Mouse (Mus musculus) CH12.LX (cell line): ENCODE data around the gene Ccdc28b. TPM values are rescaled to one million over a fixed set of nuclear protein-coding genes. Genes with fewer than 3 reads are reported as not detected.

ENCODE experiments used
- DNase-seq: peaks from one replicate; pipeline ENCODE4 v3.0.0-alpha.2; 2013; ENCODE audit errors: extremely low read depth
- H3K27ac ChIP-seq: 2 replicates; pipeline ENCODE4 v1.5.1; 2012; ENCODE audit warnings: low read depth, mild to moderate bottlenecking, control low read depth, moderate library complexity; ENCODE audit not compliant: insufficient read depth
- H3K27me3 ChIP-seq: replicated peaks from 2 replicates; pipeline ENCODE3; 2012; ENCODE audit warnings: inconsistent platforms
- H3K36me3 ChIP-seq, 2 experiments: replicated peaks in 1 of 2; 2 replicates each; pipeline versions ENCODE3 to v1.6.1; 2012; ENCODE audit warnings: inconsistent platforms in 1 of 2, low read length in 1 of 2, mild to moderate bottlenecking in 1 of 2, mixed read lengths in 1 of 2, moderate library complexity in 1 of 2; ENCODE audit not compliant: control insufficient read depth in 1 of 2, insufficient read depth in 1 of 2
- H3K4me1 ChIP-seq, 2 experiments: 2 replicates each; pipeline ENCODE4 v1.6.1; 2012; ENCODE audit warnings: inconsistent platforms in 1 of 2, moderate library complexity in 1 of 2; ENCODE audit not compliant: insufficient read depth in 2 of 2, control insufficient read depth in 1 of 2
- H3K4me2 ChIP-seq: 2 replicates; pipeline ENCODE4 v1.6.1; 2012; ENCODE audit warnings: low read depth, mild to moderate bottlenecking, control low read depth; ENCODE audit not compliant: poor library complexity, insufficient read depth, severe bottlenecking
- H3K4me3 ChIP-seq, 3 experiments: fragments of 150-350 bp in 1 of 3; sonication (generic) in 1 of 3; replicated peaks in 1 of 3; 2 replicates each; pipeline versions ENCODE3 to v1.5.1; 2011 to 2012; ENCODE audit warnings: low read depth in 2 of 3, low read length in 2 of 3, mild to moderate bottlenecking in 2 of 3, moderate library complexity in 2 of 3, control low read depth in 1 of 3, improper control_type of control experiment in 1 of 3, inconsistent platforms in 1 of 3, mixed read lengths in 1 of 3; ENCODE audit not compliant: poor library complexity in 1 of 3
- H3K79me2 ChIP-seq: replicated peaks from 2 replicates; pipeline ENCODE4 v1.6.1; 2012; ENCODE audit warnings: mild to moderate bottlenecking, moderate library complexity; ENCODE audit not compliant: control insufficient read depth, poor library complexity, insufficient read depth, severe bottlenecking; ENCODE audit errors: extremely low read depth
- H3K9ac ChIP-seq: 2 replicates; pipeline ENCODE4 v1.6.1; 2012; ENCODE audit warnings: low read depth, mild to moderate bottlenecking, control low read depth, moderate library complexity; ENCODE audit not compliant: insufficient read depth
- H3K9me3 ChIP-seq: replicated peaks from 2 replicates; pipeline ENCODE3; 2012; ENCODE audit warnings: low read length, inconsistent platforms, mixed read lengths
- BHLHE40 ChIP-seq: IDR thresholded peaks from 2 replicates; pipeline ENCODE4 v1.6.1; 2011; ENCODE audit warnings: mild to moderate bottlenecking, low read depth, low read length, improper control_type of control experiment
- CHD2 ChIP-seq: IDR thresholded peaks from 2 replicates; pipeline ENCODE4 v1.6.1; 2011; ENCODE audit warnings: low read length, improper control_type of control experiment
- CTCF ChIP-seq, 2 experiments: IDR thresholded peaks in 1 of 2; conservative IDR thresholded peaks in 1 of 2; 2 replicates each; pipeline ENCODE4 v1.5.1; 2011 to 2012; ENCODE audit warnings: low read depth in 2 of 2, low read length in 2 of 2, improper control_type of control experiment in 1 of 2, inconsistent platforms in 1 of 2, mild to moderate bottlenecking in 1 of 2, moderate library complexity in 1 of 2
- ELF1 ChIP-seq: IDR thresholded peaks from 2 replicates; pipeline ENCODE4 v1.6.1; 2014; ENCODE audit warnings: low read depth, mild to moderate bottlenecking, inconsistent platforms, low read length, improper control_type of control experiment
- EP300 ChIP-seq: IDR thresholded peaks from 2 replicates; pipeline ENCODE4 v1.6.1; 2011; ENCODE audit warnings: low read length, improper control_type of control experiment
- ETS1 ChIP-seq: conservative IDR thresholded peaks from 2 replicates; pipeline ENCODE4 v1.6.1; 2012; ENCODE audit warnings: low read depth, mild to moderate bottlenecking, inconsistent platforms, low read length, improper control_type of control experiment, moderate library complexity
- HCFC1 ChIP-seq: IDR thresholded peaks from 2 replicates; pipeline ENCODE4 v1.6.1; 2012; ENCODE audit warnings: low read depth, mild to moderate bottlenecking, inconsistent platforms, low read length, improper control_type of control experiment
- IRF4 ChIP-seq: IDR thresholded peaks from 2 replicates; pipeline ENCODE4 v1.6.1; 2014; ENCODE audit warnings: low read depth, mild to moderate bottlenecking, inconsistent platforms, low read length, improper control_type of control experiment
- JUN ChIP-seq: IDR thresholded peaks from 2 replicates; pipeline ENCODE4 v1.6.1; 2011; ENCODE audit warnings: low read depth, mild to moderate bottlenecking, low read length, improper control_type of control experiment, moderate library complexity; ENCODE audit not compliant: insufficient read depth
- JUND ChIP-seq: conservative IDR thresholded peaks from 2 replicates; pipeline ENCODE4 v1.6.1; 2011; ENCODE audit warnings: low read depth, low read length, improper control_type of control experiment
- KAT2A ChIP-seq: IDR thresholded peaks from 2 replicates; pipeline ENCODE4 v1.6.1; 2012; ENCODE audit warnings: low read length, improper control_type of control experiment, inconsistent platforms; ENCODE audit not compliant: insufficient replicate concordance
- MAX ChIP-seq: IDR thresholded peaks from 2 replicates; pipeline ENCODE4 v1.6.1; 2011; ENCODE audit warnings: low read length, improper control_type of control experiment
- MAZ ChIP-seq: IDR thresholded peaks from 2 replicates; pipeline ENCODE4 v1.6.1; 2012; ENCODE audit warnings: low read depth, mild to moderate bottlenecking, inconsistent platforms, low read length, improper control_type of control experiment, moderate library complexity
- MEF2A ChIP-seq: IDR thresholded peaks from 2 replicates; pipeline ENCODE4 v1.6.1; 2014; ENCODE audit warnings: low read depth, mild to moderate bottlenecking, inconsistent platforms, low read length, improper control_type of control experiment, borderline replicate concordance
- MXI1 ChIP-seq: IDR thresholded peaks from 2 replicates; pipeline ENCODE4 v1.6.1; 2011; ENCODE audit warnings: mild to moderate bottlenecking, low read depth, low read length, improper control_type of control experiment
- MYC ChIP-seq: IDR thresholded peaks from 2 replicates; pipeline ENCODE4 v1.6.1; 2011; ENCODE audit warnings: low read depth, mild to moderate bottlenecking, improper control_type of control experiment, low read length
- NELFE ChIP-seq: IDR thresholded peaks from 2 replicates; pipeline ENCODE4 v1.6.1; 2011; ENCODE audit warnings: low read depth, low read length, improper control_type of control experiment
- NRF1 ChIP-seq: IDR thresholded peaks from 2 replicates; pipeline ENCODE4 v1.6.1; 2014; ENCODE audit warnings: low read depth, mild to moderate bottlenecking, inconsistent platforms, low read length, improper control_type of control experiment, moderate library complexity
- POLR2A ChIP-seq: IDR thresholded peaks from 2 replicates; pipeline ENCODE4 v1.6.1; 2011; ENCODE audit warnings: low read depth, mild to moderate bottlenecking, improper control_type of control experiment, low read length
- POLR2AphosphoS2 ChIP-seq: IDR thresholded peaks from 2 replicates; pipeline ENCODE4 v1.6.1; 2011; ENCODE audit warnings: low read depth, low read length, improper control_type of control experiment
- RCOR1 ChIP-seq: conservative IDR thresholded peaks from 2 replicates; pipeline ENCODE4 v1.6.1; 2012; ENCODE audit warnings: low read depth, mild to moderate bottlenecking, inconsistent platforms, low read length, improper control_type of control experiment
- SIN3A ChIP-seq: IDR thresholded peaks from 2 replicates; pipeline ENCODE4 v1.6.1; 2012; ENCODE audit warnings: low read length, improper control_type of control experiment, inconsistent platforms
- SMC3 ChIP-seq: IDR thresholded peaks from 2 replicates; pipeline ENCODE4 v1.6.1; 2011; ENCODE audit warnings: low read depth, low read length, improper control_type of control experiment
- TBP ChIP-seq: conservative IDR thresholded peaks from 2 replicates; pipeline ENCODE4 v1.6.1; 2011; ENCODE audit warnings: low read depth, low read length, improper control_type of control experiment
- TCF12 ChIP-seq: IDR thresholded peaks from 2 replicates; pipeline ENCODE4 v1.6.1; 2014; ENCODE audit warnings: low read depth, mild to moderate bottlenecking, inconsistent platforms, low read length, improper control_type of control experiment
- UBTF ChIP-seq: IDR thresholded peaks from 2 replicates; pipeline ENCODE4 v1.6.1; 2012; ENCODE audit warnings: low read depth, mild to moderate bottlenecking, inconsistent platforms, low read length, improper control_type of control experiment, moderate library complexity
- USF1 ChIP-seq: IDR thresholded peaks from 2 replicates; pipeline ENCODE4 v1.6.1; 2014; ENCODE audit warnings: low read depth, mild to moderate bottlenecking, inconsistent platforms, low read length, improper control_type of control experiment
- ZC3H11A ChIP-seq: IDR thresholded peaks from 2 replicates; pipeline ENCODE4 v1.6.1; 2012; ENCODE audit warnings: low read depth, mild to moderate bottlenecking, inconsistent platforms, low read length, improper control_type of control experiment
- ZKSCAN1 ChIP-seq: IDR thresholded peaks from 2 replicates; pipeline ENCODE4 v1.6.1; 2012; ENCODE audit warnings: low read depth, inconsistent platforms, low read length, improper control_type of control experiment, borderline replicate concordance
- ZMIZ1 ChIP-seq: IDR thresholded peaks from 2 replicates; pipeline ENCODE4 v1.6.1; 2012; ENCODE audit warnings: low read depth, mild to moderate bottlenecking, inconsistent platforms, low read length, improper control_type of control experiment
- ZNF384 ChIP-seq: IDR thresholded peaks from 2 replicates; pipeline ENCODE4 v1.6.1; 2012; ENCODE audit warnings: low read depth, low read length, improper control_type of control experiment, inconsistent platforms
- dilution Hi-C: fragments of 300-500 bp; cut with MboI; formaldehyde crosslinking; loops from 2 replicates; pipeline ENCODE4 v1.14.3; 2020; ENCODE audit warnings: low sequenced_read_pairs; ENCODE audit not compliant: extremely low pct_unique_long_range_greater_than_20kb, extremely low pct_ligation_motif_present
- in situ Hi-C: fragments of 300-500 bp; cut with MboI; formaldehyde crosslinking; loops from 3 replicates; pipeline ENCODE4 v1.14.3; 2019; ENCODE audit warnings: low sequenced_read_pairs, low pct_ligation_motif_present, low pct_unique_long_range_greater_than_20kb, mixed read lengths
- polyA plus RNA-seq: library from polyadenylated mRNA; unstranded; fragments of >175 nt; gene quantifications from 2 replicates; pipeline ENCODE4 v1.2.1, GENCODE M21; 2012; ENCODE audit warnings: low read depth; ENCODE audit not compliant: insufficient read length
- total RNA-seq, 2 experiments: library from RNA; depleted of rRNA; stranded (reverse); fragments of 300-350 nt in 1 of 2; fragments of >200 nt in 1 of 2; gene quantifications; 2 replicates each; pipeline ENCODE4 v1.2.3; 2012 to 2014

Gene Ccdc28b
- total and polyA plus RNA-seq, 3 experiments: 24.0 to 28.0 (median 27.3) TPM

DNA sequence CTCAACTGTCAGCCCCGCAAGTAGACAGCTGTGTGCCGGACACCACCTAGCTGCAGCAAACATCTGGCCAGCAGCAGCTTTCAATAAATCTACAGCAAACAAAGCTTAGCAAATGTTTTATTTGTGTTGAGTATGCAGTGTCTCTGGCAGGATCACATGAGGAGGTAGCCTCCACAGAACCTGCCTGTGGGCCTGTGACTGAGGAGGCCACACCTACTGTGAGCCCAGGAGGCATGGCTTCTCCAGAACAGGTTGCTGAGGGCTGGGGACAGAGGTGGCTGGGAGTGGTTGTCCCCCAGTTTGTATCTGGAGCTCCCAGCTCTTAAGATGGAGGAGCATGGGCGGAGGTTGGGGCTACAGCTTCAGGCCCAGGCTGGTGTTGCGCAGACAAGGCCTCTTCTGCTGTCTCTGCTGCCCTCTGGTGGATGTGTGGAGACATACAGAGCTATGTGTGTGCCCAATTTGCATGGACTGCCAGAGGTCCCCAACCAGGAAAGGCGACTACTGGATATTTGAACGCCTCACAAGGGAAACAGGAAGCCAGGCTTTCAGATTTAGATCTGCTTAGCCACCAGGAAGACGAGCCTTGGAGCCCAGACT, 15.2 kb downstream of the Ccdc28b start (continued):
- TF ChIP-seq JUND: no peak
- TF ChIP-seq ZKSCAN1: no peak
- TF ChIP-seq UBTF: no peak
- TF ChIP-seq ETS1: no peak
- no peak for TF ChIP-seq ZNF384
- TF ChIP-seq ZC3H11A: peak; percentile 81
- TF ChIP-seq IRF4: peak; percentile 45; the same call in 1 of the 2 replicates
- no peak for TF ChIP-seq USF1
- no peak for TF ChIP-seq NELFE
- TF ChIP-seq, all 38 proteins: peak for 10

DNA sequence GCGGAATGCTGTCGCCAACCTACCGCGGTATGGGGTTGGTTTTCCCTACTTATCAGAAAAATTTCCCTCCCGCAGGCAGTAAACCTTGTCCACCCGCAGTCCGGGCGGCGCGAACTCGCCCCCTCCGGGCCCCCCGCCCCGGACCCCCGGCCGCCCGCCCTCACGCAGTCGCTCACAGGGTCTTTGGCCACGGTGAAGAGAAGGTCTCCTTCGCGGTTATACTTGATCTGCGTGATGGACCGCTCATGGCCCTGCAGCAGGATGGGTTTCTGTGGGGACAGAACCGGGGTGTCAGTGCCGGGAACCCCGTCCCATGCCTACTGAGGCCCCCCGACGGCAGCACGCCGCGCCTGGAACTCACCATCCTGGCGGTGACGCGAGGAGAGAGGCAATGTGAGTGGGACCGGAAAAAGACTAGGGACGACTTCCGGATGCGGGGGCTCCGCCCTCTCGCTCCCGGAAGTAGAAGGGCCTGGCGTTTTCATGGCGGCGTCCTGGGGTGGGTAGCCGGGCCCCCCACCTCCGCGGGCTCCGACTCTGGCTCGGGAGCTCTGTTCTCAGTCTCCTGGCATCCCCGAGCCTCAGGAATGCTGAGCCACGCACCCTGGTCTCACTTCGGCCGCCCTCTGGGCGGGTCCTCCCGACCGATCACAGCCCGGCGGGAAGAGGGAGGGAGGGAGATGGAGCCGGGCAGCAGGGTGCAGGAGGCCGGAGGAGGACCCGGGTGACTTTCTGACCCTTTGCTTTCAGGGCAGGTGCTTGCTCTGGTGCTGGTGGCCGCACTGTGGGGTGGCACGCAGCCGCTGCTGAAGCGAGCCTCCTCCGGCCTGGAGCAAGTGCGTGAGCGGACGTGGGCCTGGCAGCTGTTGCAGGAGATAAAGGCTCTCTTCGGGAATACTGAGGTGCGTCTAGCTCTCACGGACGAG, 23.3 kb downstream of the Ccdc28b start, which contains the start of the genes Eif3i and Tmem234:
Eif3i (minus strand) TSS at position 416 of the 926 bp plus-strand sequence.
Tmem234 (plus strand) TSS at position 436 of the 926 bp plus-strand sequence.
- in situ Hi-C loops: loop anchor here (25.0 kb wide), 1 partner anchor 238 kb away; no protein-coding TSS in a partner anchor
- TF ChIP-seq NRF1 (peak; percentile 41; the same call in 1 of the 2 replicates), ZMIZ1 (peak; percentile 63), MEF2A (0 out of 2 replicates have a peak, but pooled peaks have one; percentile 29), POLR2A (peak; percentile 89), HCFC1 (peak; percentile 90), NELFE (peak; percentile 89), SIN3A (peak; percentile 96), MYC (peak; percentile 88), ZKSCAN1 (no peak), CTCF (conservative IDR thresholded peaks at IDR 0.05 in 1 of 2, IDR thresholded peaks at IDR 0.05 in 1 of 2; ENCODE audit: low read depth in 2 of 2, low read length in 2 of 2) (peak in 1 of 2 experiments; percentile 19; a peak in 1 of 4 replicates), POLR2AphosphoS2 (peak; percentile 33; the same call in 1 of the 2 replicates), RCOR1 (no peak), MAX (peak; percentile 83), TCF12 (peak; percentile 89; the same call in 1 of the 2 replicates), MXI1 (peak; percentile 92), ELF1 (peak; percentile 97), KAT2A (peak; percentile 77; the same call in 1 of the 2 replicates), IRF4 (peak; percentile 48), UBTF (0 out of 2 replicates have a peak, but pooled peaks have one; percentile 58), SMC3 (peak; percentile 18; the same call in 1 of the 2 replicates), BHLHE40 (no peak), USF1 (no peak), CHD2 (peak; percentile 67; the same call in 1 of the 2 replicates), TBP (peak; percentile 79), EP300 (no peak), MAZ (peak; percentile 70), JUN (no peak)
- peaks cover 13 to 41% of the 10 kb centered on the region in 2 experiments for H3K4me1 ChIP-seq
- H3K4me3 ChIP-seq: peak within 1 kb of the TSS; percentile 68 to 89 (median 85)
- no peak within 1 kb of the TSS; the same call in 1 of the 2 replicates for H3K27ac ChIP-seq
- H3K79me2 ChIP-seq: peaks cover 66% of the 10 kb centered on the region
- H3K9ac ChIP-seq: peak within 1 kb of the TSS; percentile 94
- peak; percentile 84 for DNase-seq
- no peaks in the 10 kb centered on the region for H3K9me3 ChIP-seq
- peak within 1 kb of the TSS; percentile 89 for H3K4me2 ChIP-seq
- no peaks in the 10 kb centered on the region for H3K27me3 ChIP-seq
- dilution Hi-C loops: no loop called here
- peaks cover 35 to 70% of the 10 kb centered on the region in 2 experiments for H3K36me3 ChIP-seq
